Mouse (Mus musculus): ENCODE measurements around the gene Ankrd54.

GRCm38 (mm10) chr15:79041585-79041984 is 21.1 kb downstream of the Ankrd54 start, which contains the start of gene Galr3:
- TF ChIP-seq CTCF (IDR thresholded peaks at IDR 0.05; ENCODE audit: low read depth) (no peak), EP300 (IDR thresholded peaks at IDR 0.05; ENCODE audit: low read depth) (no peak)

All from heart, postnatal 0 days (tissue).